Mouse (Mus musculus) embryonic facial prominence, embryonic 14.5 days (tissue): Measurements from ENCODE around the gene Kcna4. TPM values are rescaled to one million over a fixed set of nuclear protein-coding genes. Genes with fewer than 3 reads are reported as not detected.

Experiments
- ATAC-seq: fragments of 200-750 bp; cut with Nextera tagmentation; 2 replicates; pipeline ENCODE4 v1.8.0; 2017; ENCODE audit warnings: low read depth, moderate number of reproducible peaks, moderate TSS enrichment
- DNase-seq: peaks from one replicate; pipeline ENCODE4 v3.0.0-alpha.2; 2015; ENCODE audit warnings: low spot score
- H3K27ac ChIP-seq: fragments of 300-500 bp; sonication (generic); replicated peaks from 2 replicates; pipeline ENCODE4 v1.5.1; 2014; ENCODE audit warnings: low read depth, mild to moderate bottlenecking, low read length, moderate library complexity
- H3K27me3 ChIP-seq: fragments of 300-500 bp; sonication (generic); replicated peaks from 2 replicates; pipeline ENCODE4 v1.6.1; 2014; ENCODE audit warnings: low read length; ENCODE audit not compliant: control insufficient read depth, insufficient read depth
- H3K36me3 ChIP-seq: fragments of 300-500 bp; sonication (generic); 2 replicates; pipeline ENCODE4 v1.6.1; 2014; ENCODE audit warnings: low read length, mixed read lengths; ENCODE audit not compliant: control insufficient read depth, insufficient read depth
- H3K4me1 ChIP-seq: fragments of 300-500 bp; sonication (generic); 2 replicates; pipeline ENCODE4 v1.6.1; 2014; ENCODE audit warnings: antibody characterized with exemption, low read length; ENCODE audit not compliant: control insufficient read depth, insufficient read depth
- H3K4me2 ChIP-seq: fragments of 300-500 bp; sonication (generic); 2 replicates; pipeline ENCODE4 v1.6.1; 2014; ENCODE audit warnings: low read depth, mild to moderate bottlenecking, low read length, moderate library complexity, mixed read lengths
- H3K4me3 ChIP-seq: fragments of 300-500 bp; sonication (generic); 2 replicates; pipeline ENCODE4 v1.5.1; 2014; ENCODE audit warnings: low read depth, mild to moderate bottlenecking, low read length
- H3K9ac ChIP-seq: fragments of 300-500 bp; sonication (generic); 2 replicates; pipeline ENCODE4 v1.6.1; 2014; ENCODE audit warnings: low read depth, mild to moderate bottlenecking, low read length, moderate library complexity, mixed read lengths
- H3K9me3 ChIP-seq: fragments of 300-500 bp; sonication (generic); 2 replicates; pipeline ENCODE4 v1.6.1; 2016; ENCODE audit warnings: low read length; ENCODE audit not compliant: control insufficient read depth
- WGBS: fragments of 180-500 bp; shearing (Covaris S2); extraction: QIAGEN DNeasy Blood & Tissue Kit; methylation state at CpG from one replicate; pipeline ENCODE4 v1.1.7; 2014; 5-methylcytosine and 5-hydroxymethylcytosine counted together
- polyA plus RNA-seq: library from polyadenylated mRNA; unstranded; fragments of >200 nt; fragmentation: Nextera tagmentation; extraction: Ambion mirVana; gene quantifications from 2 replicates; pipeline ENCODE4 v1.2.1, GENCODE M21; 2014

Kcna4 gene
- polyA plus RNA-seq, 1 experiment from 2014 or later, result 1.3 TPM

DNA sequence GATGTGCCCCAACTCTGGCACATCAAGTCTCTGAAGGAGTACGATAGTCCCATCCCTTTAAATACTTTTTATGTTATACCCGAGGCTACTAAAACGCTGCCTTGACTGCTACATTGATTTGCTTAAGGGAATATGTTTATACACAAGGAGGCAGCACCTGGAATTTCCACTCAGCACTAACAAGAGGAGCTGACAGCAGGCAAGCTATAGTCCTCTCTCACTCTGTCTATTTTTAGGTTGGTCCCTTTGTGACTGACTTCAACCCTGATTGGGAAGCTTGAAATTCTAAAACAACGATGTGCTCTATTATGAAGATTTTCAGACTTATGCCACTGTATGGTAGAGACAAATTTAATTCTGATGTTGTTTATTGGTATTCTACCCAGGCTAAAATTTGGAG is 15.6 kb downstream of the Kcna4 start:
- H3K9ac ChIP-seq, result no peak overlapping the region
- no peaks in the 10 kb centered on the region for H3K27me3 ChIP-seq
- H3K27ac ChIP-seq, result no peak overlapping the region
- WGBS, result 68% methylated on average over 4 of the region's 4 CpGs
- no peak overlapping the region for H3K4me3 ChIP-seq
- no peaks in the 10 kb centered on the region for H3K4me1 ChIP-seq
- no peak overlapping the region for H3K4me2 ChIP-seq
- no peak for DNase-seq
- ATAC-seq, result no peak
- no peaks in the 10 kb centered on the region for H3K36me3 ChIP-seq
- no peaks in the 10 kb centered on the region for H3K9me3 ChIP-seq

DNA sequence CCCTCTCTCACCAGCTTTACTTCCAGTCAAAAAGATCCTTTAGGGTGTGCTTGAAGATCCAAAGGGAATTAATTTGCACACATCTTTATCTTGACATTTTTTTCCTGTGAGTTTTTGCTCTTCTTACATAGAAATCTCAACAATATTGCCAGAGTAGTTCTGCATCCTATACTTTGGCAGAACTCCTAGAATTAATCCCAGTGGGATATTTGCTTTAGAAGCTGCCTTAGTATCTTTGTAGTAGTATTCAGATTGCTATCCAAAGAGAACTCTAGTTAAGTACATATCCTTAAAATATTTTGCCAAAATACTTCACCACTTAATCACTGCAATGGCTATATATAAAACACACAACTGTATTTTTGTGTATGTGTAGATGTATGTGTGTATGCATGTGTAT is 28.2 kb downstream of the Kcna4 start:
- H3K4me2 ChIP-seq, result no peak overlapping the region
- H3K27ac ChIP-seq, result no peak overlapping the region
- no peak overlapping the region for H3K4me3 ChIP-seq
- no peaks in the 10 kb centered on the region for H3K9me3 ChIP-seq
- ATAC-seq (no peak), DNase-seq (peak; percentile 49)
- H3K27me3 ChIP-seq, result no peaks in the 10 kb centered on the region
- H3K9ac ChIP-seq, result no peak overlapping the region
- no peaks in the 10 kb centered on the region for H3K4me1 ChIP-seq
- no peaks in the 10 kb centered on the region for H3K36me3 ChIP-seq

DNA sequence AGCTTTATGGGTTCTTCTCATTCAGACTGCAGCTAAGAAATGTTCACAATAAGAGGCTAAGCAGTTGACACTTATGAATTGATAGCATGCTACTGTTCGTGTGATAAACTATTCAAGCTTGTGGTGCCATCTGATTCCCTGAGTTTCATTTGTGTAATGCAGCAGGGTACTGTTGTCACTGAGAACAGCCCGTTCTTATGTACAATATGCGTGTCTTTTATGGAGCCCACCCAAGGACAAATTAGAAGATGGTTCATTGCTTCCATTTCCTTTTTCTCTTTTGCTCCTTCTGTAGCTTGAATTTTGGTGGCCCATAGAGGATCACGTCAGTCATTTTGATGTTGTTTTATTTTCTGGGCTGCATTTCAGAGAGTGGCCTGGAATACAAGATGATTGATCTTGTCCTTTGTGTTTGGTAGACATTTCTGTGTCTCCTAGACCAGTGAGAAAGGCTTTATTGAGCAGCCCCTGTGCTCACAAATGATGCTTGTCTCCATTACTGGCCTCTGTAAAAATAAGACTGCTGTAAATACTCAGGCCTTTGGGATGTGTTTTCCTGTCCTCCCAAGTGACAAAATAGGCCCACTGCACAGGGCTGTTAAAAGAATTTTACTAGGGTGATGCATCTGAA is 31.3 kb downstream of the Kcna4 start:
- H3K27me3 ChIP-seq, result no peaks in the 10 kb centered on the region
- WGBS, result 75% methylated on average over 4 of the region's 4 CpGs

DNA sequence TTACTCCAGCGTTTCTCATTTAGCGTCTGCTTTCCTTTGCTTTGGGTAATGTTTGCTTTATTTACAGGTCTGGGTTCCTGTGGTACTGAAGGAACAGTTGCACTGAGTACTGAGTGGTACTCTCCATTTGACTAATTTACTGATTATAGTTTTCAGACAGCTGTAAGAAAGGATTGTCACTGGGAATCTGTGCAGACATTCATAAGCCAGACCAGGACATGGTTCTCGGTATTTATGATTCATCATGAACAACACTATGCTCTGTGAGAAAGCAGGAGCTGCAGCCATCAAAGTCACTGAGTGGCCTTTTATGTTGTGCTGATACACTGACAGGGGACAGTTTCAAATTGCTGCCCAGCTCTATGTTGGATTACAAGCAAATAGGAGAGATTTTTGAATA is 33.7 kb downstream of the Kcna4 start:
- H3K4me2 ChIP-seq, result no peak overlapping the region
- no peak overlapping the region for H3K9ac ChIP-seq
- no peak overlapping the region for H3K27ac ChIP-seq
- H3K36me3 ChIP-seq, result no peaks in the 10 kb centered on the region
- 70% methylated on average over 3 of the region's 3 CpGs for WGBS
- no peak overlapping the region for H3K4me3 ChIP-seq
- ATAC-seq (no peak), DNase-seq (no peak)
- no peaks in the 10 kb centered on the region for H3K4me1 ChIP-seq
- H3K9me3 ChIP-seq, result no peaks in the 10 kb centered on the region
- H3K27me3 ChIP-seq, result no peaks in the 10 kb centered on the region

More for the DNA sequence above, 31.3 kb downstream of the Kcna4 start:
- Histone ChIP-seq H3K4me1 (no peaks in the 10 kb centered on the region), H3K9me3 (no peaks in the 10 kb centered on the region), H3K36me3 (no peaks in the 10 kb centered on the region), H3K4me2 (no peak overlapping the region), H3K9ac (no peak overlapping the region), H3K27ac (no peak overlapping the region), H3K4me3 (no peak overlapping the region)
- no peak for ATAC-seq
- no peak for DNase-seq

DNA sequence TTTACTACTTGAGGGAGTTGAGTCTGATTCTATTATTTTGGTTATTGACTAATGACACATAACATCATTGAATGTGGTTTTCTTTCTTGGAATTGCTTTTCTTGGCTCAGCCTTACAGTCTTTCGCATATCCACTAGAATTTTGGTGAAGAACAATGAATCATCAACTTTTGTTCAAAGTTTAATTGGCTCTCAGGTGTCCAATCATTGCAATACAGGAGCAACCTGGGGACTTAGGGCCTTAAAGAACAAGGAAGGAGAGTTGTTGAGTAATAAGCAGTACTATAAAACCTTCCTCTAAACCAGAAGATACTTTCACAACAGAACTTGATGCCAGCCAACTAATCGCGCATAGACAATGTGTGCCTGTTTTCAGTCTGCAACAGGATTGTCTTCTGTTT is 36.8 kb downstream of the Kcna4 start:
- Histone ChIP-seq H3K4me2 (no peak overlapping the region), H3K36me3 (no peaks in the 10 kb centered on the region), H3K4me1 (no peaks in the 10 kb centered on the region), H3K27ac (no peak overlapping the region), H3K9me3 (no peaks in the 10 kb centered on the region), H3K4me3 (no peak overlapping the region), H3K27me3 (no peaks in the 10 kb centered on the region), H3K9ac (no peak overlapping the region)
- 86% methylated on average over 3 of the region's 3 CpGs for WGBS
- ATAC-seq (no peak), DNase-seq (no peak)

DNA sequence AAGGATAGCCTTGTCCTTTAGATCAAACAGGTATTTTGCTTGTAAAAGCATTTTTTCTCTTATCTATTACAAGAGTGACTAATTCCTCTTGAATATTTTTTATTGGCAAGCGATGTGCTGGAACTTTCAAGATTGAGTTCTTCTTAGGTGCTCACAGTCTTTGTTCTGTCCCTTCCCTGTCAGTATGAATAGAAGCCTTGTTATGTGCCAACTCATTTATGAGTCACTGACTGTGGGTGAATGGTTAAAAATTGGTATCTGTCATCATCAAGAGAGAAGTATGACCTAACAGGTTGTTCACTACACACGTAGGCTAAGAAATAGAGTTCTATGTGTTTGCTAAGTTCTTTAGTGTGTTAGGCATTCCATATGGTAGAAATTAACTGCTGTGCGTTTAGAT is 50.9 kb downstream of the Kcna4 start:
- no peaks in the 10 kb centered on the region for H3K4me1 ChIP-seq
- ATAC-seq (no peak), DNase-seq (no peak)
- no peak overlapping the region for H3K9ac ChIP-seq
- H3K36me3 ChIP-seq, result no peaks in the 10 kb centered on the region
- no peaks in the 10 kb centered on the region for H3K27me3 ChIP-seq
- no peak overlapping the region for H3K4me2 ChIP-seq
- H3K27ac ChIP-seq, result no peak overlapping the region
- H3K9me3 ChIP-seq, result no peaks in the 10 kb centered on the region
- 76% methylated on average over 3 of the region's 3 CpGs for WGBS
- H3K4me3 ChIP-seq, result no peak overlapping the region

DNA sequence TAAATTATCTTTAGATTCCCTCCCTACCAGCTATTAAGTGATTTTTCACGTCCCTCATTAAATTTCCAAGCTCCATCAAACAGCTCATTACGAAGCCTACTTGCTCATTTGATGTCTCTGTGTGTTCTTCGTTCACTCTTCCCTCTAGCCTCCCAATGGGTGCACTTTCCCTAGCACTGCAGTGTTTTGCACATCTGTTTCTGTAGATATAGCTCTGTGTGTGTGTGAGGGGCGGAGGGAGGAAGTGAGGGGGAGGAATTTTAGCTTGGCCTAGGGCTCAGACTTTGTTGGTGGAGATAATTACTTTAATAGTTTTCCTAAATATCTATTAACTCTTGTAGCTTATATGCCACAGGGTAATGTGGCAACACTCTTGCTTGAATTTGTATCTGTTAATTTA is 54.4 kb downstream of the Kcna4 start:
- DNase-seq, result no peak
- Histone ChIP-seq H3K27me3 (no peaks in the 10 kb centered on the region), H3K27ac (no peak overlapping the region), H3K36me3 (no peaks in the 10 kb centered on the region), H3K4me3 (no peak overlapping the region), H3K4me2 (no peak overlapping the region), H3K9me3 (no peaks in the 10 kb centered on the region), H3K4me1 (no peaks in the 10 kb centered on the region), H3K9ac (no peak overlapping the region)
- no peak for ATAC-seq
- WGBS, result 39% methylated on average over 4 of the region's 4 CpGs

DNA sequence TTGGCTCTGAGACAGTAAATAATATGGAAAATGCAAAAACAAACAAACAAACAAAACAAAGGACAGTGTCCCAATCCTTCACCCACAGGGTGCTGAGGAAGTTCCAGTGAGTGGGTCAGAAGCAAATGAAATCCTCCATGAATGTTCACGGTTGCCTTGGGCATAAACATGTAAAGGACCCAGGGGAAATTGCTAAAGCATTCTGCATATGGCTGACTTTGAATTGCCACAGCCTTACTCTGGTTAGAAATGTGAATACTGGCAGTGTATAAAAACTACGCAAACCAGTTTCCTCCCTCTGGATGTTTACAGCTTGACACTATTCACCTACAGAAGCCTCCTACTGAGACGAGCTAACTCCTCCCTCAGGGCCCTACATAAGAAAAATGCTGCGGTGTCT is 54.9 kb downstream of the Kcna4 start:
- H3K27ac ChIP-seq, result no peak overlapping the region
- H3K9ac ChIP-seq, result no peak overlapping the region
- 55% methylated on average over 4 of the region's 4 CpGs for WGBS
- no peak overlapping the region for H3K4me2 ChIP-seq
- ATAC-seq (no peak), DNase-seq (no peak)
- no peaks in the 10 kb centered on the region for H3K27me3 ChIP-seq
- no peaks in the 10 kb centered on the region for H3K36me3 ChIP-seq
- no peaks in the 10 kb centered on the region for H3K4me1 ChIP-seq
- H3K9me3 ChIP-seq, result no peaks in the 10 kb centered on the region
- no peak overlapping the region for H3K4me3 ChIP-seq
